Mouse (Mus musculus) hindbrain, embryonic 14.5 days (tissue): ENCODE data around the gene Spag16. TPM values are rescaled to one million over a fixed set of nuclear protein-coding genes. Genes with fewer than 3 reads are reported as not detected.
A peak's percentile ranks its signal among the peaks of the same experiment; 100 is the strongest.

Source experiments
- ATAC-seq: fragments of 200-750 bp; cut with Nextera tagmentation; 2 replicates; pipeline ENCODE4 v1.8.0; 2017; ENCODE audit warnings: moderate number of reproducible peaks, mild to moderate bottlenecking, moderate TSS enrichment, moderate library complexity; ENCODE audit not compliant: low FRiP score
- DNase-seq: peaks from one replicate; pipeline ENCODE4 v3.0.0-alpha.2; 2015; ENCODE audit warnings: low spot score
- H3K27ac ChIP-seq: fragments of 300-500 bp; sonication (generic); 2 replicates; pipeline ENCODE4 v1.5.1; 2014; ENCODE audit warnings: mild to moderate bottlenecking, moderate library complexity
- H3K27me3 ChIP-seq: fragments of 300-500 bp; sonication (generic); 2 replicates; pipeline ENCODE4 v1.6.1; 2014; ENCODE audit warnings: mild to moderate bottlenecking, low read length, mixed read lengths; ENCODE audit not compliant: control insufficient read depth, insufficient read depth
- H3K36me3 ChIP-seq: fragments of 300-500 bp; sonication (generic); replicated peaks from 2 replicates; pipeline ENCODE4 v1.6.1; 2014; ENCODE audit not compliant: control insufficient read depth, insufficient read depth
- H3K4me1 ChIP-seq: fragments of 300-500 bp; sonication (generic); replicated peaks from 2 replicates; pipeline ENCODE4 v1.6.1; 2014; ENCODE audit warnings: antibody characterized with exemption, low read length, mixed read lengths; ENCODE audit not compliant: control insufficient read depth, insufficient read depth
- H3K4me2 ChIP-seq: fragments of 300-500 bp; sonication (generic); replicated peaks from 2 replicates; pipeline ENCODE4 v1.6.1; 2014; ENCODE audit warnings: mild to moderate bottlenecking, moderate library complexity
- H3K4me3 ChIP-seq: fragments of 300-500 bp; sonication (generic); replicated peaks from 2 replicates; pipeline ENCODE4 v1.5.1; 2014; ENCODE audit warnings: mild to moderate bottlenecking, low read length
- H3K9ac ChIP-seq: fragments of 300-500 bp; sonication (generic); 2 replicates; pipeline ENCODE4 v1.6.1; 2014
- H3K9me3 ChIP-seq: fragments of 300-500 bp; sonication (generic); 2 replicates; pipeline ENCODE4 v1.6.1; 2016; ENCODE audit warnings: low read length; ENCODE audit not compliant: control insufficient read depth
- WGBS: fragments of 180-500 bp; shearing (Covaris S2); extraction: QIAGEN DNeasy Blood & Tissue Kit; methylation state at CpG from one replicate; pipeline ENCODE4 v1.1.7; 2014; 5-methylcytosine and 5-hydroxymethylcytosine counted together
- polyA plus RNA-seq: library from polyadenylated mRNA; unstranded; fragments of >200 nt; fragmentation: Nextera tagmentation; extraction: Ambion mirVana; gene quantifications from 2 replicates; pipeline ENCODE4 v1.2.1, GENCODE M21; 2014

Spag16 gene
- polyA plus RNA-seq, 1 experiment from 2014 or later: 2.6 TPM

DNA sequence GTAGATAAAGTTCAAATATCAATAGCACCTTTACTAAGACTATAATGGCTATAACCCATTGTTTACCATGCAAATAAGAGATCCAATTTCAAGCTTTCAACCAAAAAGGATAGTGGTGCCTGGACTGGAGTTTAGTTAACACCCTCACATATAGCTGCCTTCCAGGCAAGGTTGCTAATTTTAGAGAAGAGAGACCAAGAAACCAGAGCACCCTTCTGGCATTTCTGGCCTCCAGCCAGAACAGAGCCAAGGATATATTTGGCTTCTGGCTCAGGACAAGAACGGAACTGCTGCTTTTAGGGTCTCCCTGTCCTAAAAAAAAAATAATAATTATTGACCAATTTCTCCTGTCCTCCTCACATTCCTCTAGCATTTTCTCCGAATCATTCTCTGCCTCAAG lies 703.0 kb downstream of the Spag16 start:
- Histone ChIP-seq H3K27ac (no peak overlapping the region), H3K4me2 (no peak overlapping the region), H3K4me3 (no peak overlapping the region), H3K9ac (no peak overlapping the region), H3K4me1 (no peaks in the 10 kb centered on the region), H3K27me3 (no peaks in the 10 kb centered on the region), H3K36me3 (no peaks in the 10 kb centered on the region), H3K9me3 (no peaks in the 10 kb centered on the region)
- DNase-seq (no peak), ATAC-seq (no peak)
- 93% methylated on average over 2 of the region's 2 CpGs for WGBS

DNA sequence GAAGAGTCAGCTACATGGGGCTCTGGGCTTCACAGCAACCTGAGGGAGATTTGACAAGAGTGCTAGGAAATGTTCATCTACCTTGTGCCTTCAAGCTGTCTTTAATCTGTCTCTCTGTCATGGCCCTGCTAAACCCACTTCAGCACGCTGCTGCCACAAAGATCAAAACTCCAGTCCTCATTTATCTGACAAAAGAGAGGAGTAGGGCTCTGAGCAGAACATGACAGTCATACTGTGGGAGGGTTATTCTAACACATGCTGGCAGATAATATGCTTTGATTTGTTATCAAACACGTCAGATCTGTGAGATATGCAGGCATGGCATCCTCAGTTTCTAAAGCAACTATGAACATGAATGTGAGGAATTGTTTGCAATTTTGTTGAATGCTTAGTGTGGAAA lies 725.1 kb downstream of the Spag16 start:
- 54% methylated on average over 2 of the region's 2 CpGs for WGBS
- H3K4me3 ChIP-seq: no peak overlapping the region
- H3K36me3 ChIP-seq: no peaks in the 10 kb centered on the region
- H3K27me3 ChIP-seq: no peaks in the 10 kb centered on the region
- ATAC-seq: no peak
- no peaks in the 10 kb centered on the region for H3K9me3 ChIP-seq
- no peak for DNase-seq
- H3K4me1 ChIP-seq: no peaks in the 10 kb centered on the region
- no peak overlapping the region for H3K4me2 ChIP-seq
- no peak overlapping the region for H3K27ac ChIP-seq
- H3K9ac ChIP-seq: no peak overlapping the region

DNA sequence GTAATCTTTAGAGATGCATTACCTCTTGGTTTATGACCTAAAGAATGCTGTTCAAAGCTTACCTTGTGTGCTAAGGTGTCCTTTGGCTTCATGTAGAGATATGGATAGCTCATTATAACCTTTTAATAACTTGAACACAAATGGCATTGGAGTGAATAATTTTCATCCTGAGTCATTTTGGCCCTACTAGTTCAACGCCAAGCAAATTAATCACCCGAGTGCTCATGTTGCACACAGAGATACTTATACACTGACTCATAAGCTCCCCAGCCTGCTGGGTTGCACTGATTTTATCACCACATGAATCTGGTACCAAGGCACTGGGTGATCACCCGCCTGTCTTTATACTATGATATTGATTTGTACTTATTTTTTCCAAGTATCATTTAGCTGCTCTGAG lies 795.0 kb downstream of the Spag16 start:
- peaks cover 3% of the 10 kb centered on the region; the same call in 1 of the 2 replicates for H3K4me1 ChIP-seq
- H3K4me2 ChIP-seq: no peak overlapping the region
- H3K9me3 ChIP-seq: no peaks in the 10 kb centered on the region
- H3K4me3 ChIP-seq: no peak overlapping the region
- WGBS: 90% methylated on average over 3 of the region's 3 CpGs
- no peak for DNase-seq
- ATAC-seq: no peak
- H3K27me3 ChIP-seq: no peaks in the 10 kb centered on the region
- H3K27ac ChIP-seq: no peak overlapping the region
- H3K36me3 ChIP-seq: no peaks in the 10 kb centered on the region
- no peak overlapping the region for H3K9ac ChIP-seq

DNA sequence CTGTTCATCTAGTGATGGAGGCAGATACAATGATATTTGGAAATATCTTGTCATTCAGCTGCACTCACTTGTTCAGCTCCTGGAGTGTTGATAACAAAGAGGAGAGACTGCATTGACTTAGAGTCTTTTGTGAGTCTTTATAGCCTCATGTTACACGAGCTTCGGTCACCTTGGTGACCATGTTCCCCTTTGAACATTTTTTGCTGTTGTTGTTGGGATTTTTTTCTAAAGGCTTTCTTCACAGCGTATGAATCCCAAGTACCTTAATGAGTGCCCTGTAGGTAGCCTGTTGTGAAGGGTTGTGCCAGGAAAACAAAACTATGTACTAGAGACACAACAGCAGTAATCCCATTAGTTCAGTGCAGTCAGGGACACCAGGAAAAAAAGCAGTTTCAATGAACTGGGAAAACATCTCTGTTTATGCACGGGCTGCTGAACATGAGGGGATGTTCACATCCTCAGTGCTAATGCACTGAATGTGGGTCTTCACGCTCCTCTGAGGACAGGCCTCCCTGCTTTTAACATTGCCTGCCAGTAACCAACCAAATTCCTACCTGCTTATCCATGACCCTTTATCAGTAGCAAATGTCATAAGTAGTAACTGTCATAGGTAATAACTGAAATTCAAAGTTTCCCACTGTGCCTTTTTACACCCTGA lies 798.2 kb downstream of the Spag16 start:
- H3K9me3 ChIP-seq: no peaks in the 10 kb centered on the region
- no peak overlapping the region for H3K27ac ChIP-seq
- 12% methylated on average over 5 of the region's 5 CpGs for WGBS
- no peak overlapping the region for H3K9ac ChIP-seq
- no peak overlapping the region for H3K4me2 ChIP-seq
- H3K27me3 ChIP-seq: no peaks in the 10 kb centered on the region
- ATAC-seq (no peak), DNase-seq (no peak)
- H3K4me3 ChIP-seq: no peak overlapping the region
- peaks cover 3% of the 10 kb centered on the region; the same call in 1 of the 2 replicates for H3K4me1 ChIP-seq
- H3K36me3 ChIP-seq: no peaks in the 10 kb centered on the region

DNA sequence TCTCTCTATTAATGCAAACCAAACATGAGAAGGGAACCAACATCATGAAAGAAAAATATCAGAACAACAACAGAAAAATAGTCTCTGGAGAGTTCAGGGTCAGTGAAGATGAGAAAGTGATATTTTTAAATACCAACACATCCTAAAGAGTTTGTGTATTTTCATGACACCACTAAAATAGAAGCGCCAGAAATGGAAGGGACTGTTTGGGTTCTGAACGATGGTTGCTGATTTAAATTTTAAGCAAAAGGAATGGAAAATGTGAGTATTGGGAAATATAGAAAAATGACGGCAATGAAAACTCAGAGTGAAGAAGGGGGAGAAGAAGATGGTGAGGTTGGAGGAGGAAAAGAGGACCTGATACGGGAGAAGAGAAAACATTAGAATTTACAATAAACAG lies 825.9 kb downstream of the Spag16 start:
- H3K9me3 ChIP-seq: no peaks in the 10 kb centered on the region
- no peaks in the 10 kb centered on the region for H3K36me3 ChIP-seq
- ATAC-seq (no peak), DNase-seq (no peak)
- H3K9ac ChIP-seq: no peak overlapping the region
- no peaks in the 10 kb centered on the region for H3K4me1 ChIP-seq
- H3K4me2 ChIP-seq: no peak overlapping the region
- H3K4me3 ChIP-seq: no peak overlapping the region
- 93% methylated on average over 4 of the region's 4 CpGs for WGBS
- H3K27me3 ChIP-seq: no peaks in the 10 kb centered on the region
- no peak overlapping the region for H3K27ac ChIP-seq

DNA sequence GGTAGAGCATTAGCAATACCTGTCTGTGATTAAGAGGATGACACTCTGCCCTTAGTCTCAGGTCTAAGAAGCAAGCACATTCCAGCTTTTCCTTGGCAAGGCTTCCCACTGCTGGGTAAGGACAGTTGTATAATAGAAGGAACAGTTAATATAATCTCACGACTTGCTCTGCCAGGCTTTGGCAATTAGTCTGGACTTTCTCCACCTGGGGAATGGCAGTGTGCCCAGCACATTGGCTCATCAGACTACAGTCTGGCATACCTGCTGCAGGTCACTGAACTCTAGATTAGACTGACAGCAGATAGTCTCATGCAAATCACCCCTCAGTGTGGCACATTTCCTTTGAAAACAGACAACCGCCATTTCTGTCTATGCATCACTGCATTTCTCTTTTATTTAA lies 865.8 kb downstream of the Spag16 start:
- ATAC-seq (no peak), DNase-seq (peak; percentile 28)
- Histone ChIP-seq H3K9me3 (no peaks in the 10 kb centered on the region), H3K4me3 (no peak overlapping the region), H3K9ac (no peak overlapping the region), H3K27me3 (no peaks in the 10 kb centered on the region), H3K36me3 (no peaks in the 10 kb centered on the region), H3K27ac (no peak overlapping the region), H3K4me2 (no peak overlapping the region), H3K4me1 (no peaks in the 10 kb centered on the region)
- 71% methylated on average over 2 of the region's 2 CpGs for WGBS

DNA sequence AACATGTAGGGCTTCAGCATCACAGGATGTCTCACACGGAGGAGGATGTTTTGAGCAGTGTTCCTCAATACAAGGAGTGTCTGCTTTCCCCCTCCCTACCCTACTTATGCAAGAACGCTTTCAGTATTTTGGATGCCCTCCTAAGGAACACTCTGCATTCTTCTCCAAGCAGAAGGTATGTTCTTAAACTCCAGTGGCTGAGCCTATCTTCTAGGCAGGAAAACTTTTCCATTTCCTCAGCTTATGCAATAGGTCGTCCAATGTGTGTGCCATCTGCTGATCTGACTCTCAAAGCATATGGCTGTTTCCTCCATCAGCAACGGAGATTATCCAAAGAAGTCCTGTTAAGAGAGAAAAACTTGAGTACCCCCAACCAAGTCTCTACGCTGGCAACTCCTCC lies 873.5 kb downstream of the Spag16 start:
- Histone ChIP-seq H3K9ac (no peak overlapping the region), H3K4me3 (no peak overlapping the region), H3K27ac (no peak overlapping the region), H3K4me2 (no peak overlapping the region), H3K4me1 (no peaks in the 10 kb centered on the region), H3K9me3 (no peaks in the 10 kb centered on the region), H3K36me3 (no peaks in the 10 kb centered on the region), H3K27me3 (no peaks in the 10 kb centered on the region)
- DNase-seq (no peak), ATAC-seq (no peak)
- WGBS: 84% methylated on average over 5 of the region's 5 CpGs

DNA sequence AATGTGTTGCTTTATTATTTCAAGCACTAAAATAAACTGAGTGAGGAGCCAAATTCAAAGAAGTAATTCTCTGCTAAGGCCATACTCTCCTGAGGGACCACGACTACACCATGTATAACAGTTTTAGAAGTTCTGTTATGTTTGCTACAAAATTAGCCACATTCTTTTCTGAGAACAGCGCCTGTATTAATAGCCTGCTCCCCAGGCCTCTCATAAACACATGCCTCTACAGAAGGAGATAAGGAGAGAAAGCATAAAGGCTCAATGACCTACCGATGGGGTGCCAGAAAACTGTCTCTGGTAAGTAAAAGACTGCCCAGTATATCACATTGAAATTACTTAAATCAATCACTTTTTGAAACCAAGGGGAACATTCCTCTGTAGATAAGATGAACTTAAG lies 877.2 kb downstream of the Spag16 start:
- H3K4me1 ChIP-seq: no peaks in the 10 kb centered on the region
- H3K27ac ChIP-seq: no peak overlapping the region
- H3K9me3 ChIP-seq: no peaks in the 10 kb centered on the region
- no peak overlapping the region for H3K4me2 ChIP-seq
- no peaks in the 10 kb centered on the region for H3K36me3 ChIP-seq
- no peak overlapping the region for H3K4me3 ChIP-seq
- ATAC-seq: no peak
- H3K27me3 ChIP-seq: no peaks in the 10 kb centered on the region
- WGBS: 78% methylated on average over 3 of the region's 3 CpGs
- no peak overlapping the region for H3K9ac ChIP-seq
- no peak for DNase-seq

DNA sequence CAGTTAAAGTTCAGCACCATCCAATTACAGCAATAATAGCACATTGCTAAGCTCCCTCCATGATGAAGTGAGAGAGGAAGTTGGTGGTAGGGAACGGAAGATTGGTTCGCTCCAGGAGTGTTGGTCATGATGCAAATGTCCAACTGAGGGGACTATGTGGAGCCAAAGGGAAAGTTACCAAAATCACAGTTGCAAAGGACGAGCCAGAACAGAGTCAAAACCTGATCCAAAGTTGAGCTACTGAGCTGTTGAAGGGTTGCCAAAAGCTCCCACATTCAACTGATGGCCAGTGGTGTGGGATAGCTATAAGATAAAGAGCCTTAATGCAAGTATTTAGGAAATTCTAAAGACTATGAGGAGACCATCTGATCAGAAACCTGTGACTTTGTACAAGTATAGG lies 879.1 kb downstream of the Spag16 start:
- Histone ChIP-seq H3K27ac (no peak overlapping the region), H3K4me1 (no peaks in the 10 kb centered on the region), H3K9ac (no peak overlapping the region), H3K9me3 (no peaks in the 10 kb centered on the region), H3K4me3 (no peak overlapping the region), H3K36me3 (no peaks in the 10 kb centered on the region), H3K27me3 (no peaks in the 10 kb centered on the region), H3K4me2 (no peak overlapping the region)
- ATAC-seq (no peak), DNase-seq (no peak)
- WGBS: 83% methylated on average over 3 of the region's 3 CpGs

DNA sequence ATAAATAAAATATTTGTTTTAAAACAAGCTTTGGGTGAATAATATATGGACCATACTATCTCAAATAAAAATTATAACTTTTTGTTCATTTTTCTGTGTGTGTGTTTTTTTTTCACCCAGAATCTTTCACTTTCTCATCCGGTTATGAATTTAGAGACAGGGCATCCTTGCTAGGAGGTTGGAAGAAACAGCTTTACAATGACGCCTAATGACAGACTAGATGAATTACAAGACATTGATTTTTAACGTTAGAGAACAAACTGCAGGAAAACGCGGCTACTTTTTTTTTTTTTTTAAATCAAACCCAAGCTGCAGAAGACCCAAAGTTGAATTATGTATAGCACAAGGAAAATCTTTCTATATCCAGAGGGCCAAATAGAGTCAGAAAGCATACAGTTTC lies 898.3 kb downstream of the Spag16 start:
- no peak for ATAC-seq
- Histone ChIP-seq H3K27ac (peak overlapping the region; percentile 71; the same call in 1 of the 2 replicates), H3K9ac (peak overlapping the region; percentile 52), H3K27me3 (no peaks in the 10 kb centered on the region), H3K4me2 (peak overlapping the region; percentile 53), H3K4me1 (no peaks in the 10 kb centered on the region), H3K4me3 (peak overlapping the region; percentile 32), H3K9me3 (no peaks in the 10 kb centered on the region), H3K36me3 (no peaks in the 10 kb centered on the region)
- 44% methylated on average over 5 of the region's 5 CpGs for WGBS
- peak; percentile 35 for DNase-seq
